13 mouse cellular contexts compared by ENCODE assay signal in genomic region chr1:133613817-133614216, GRCm38 (mm10). TPM values are rescaled to one million over a fixed set of nuclear protein-coding genes. Genes with fewer than 3 reads are reported as not detected.
DNase-seq lines count a peak whose midpoint lies in the region; ATAC-seq and TF ChIP-seq lines count a peak whose summit lies in the region.
"Had no signal": no experiment of that assay in that cellular context is flagged by ENCODE, and none has a peak within 500 bp of the region (broad histone marks: within the 10 kb centered on the region; RNA-seq: fewer than 3 reads in every experiment).

No protein-coding gene starts in this region.

- peak; percentile 71 for TF ChIP-seq CTCF in layer of hippocampus, adult 2 months (conservative IDR thresholded peaks at IDR 0.05)
- TF ChIP-seq CTCF in MEL (IDR thresholded peaks at IDR 0.05 in 2 of 3, conservative IDR thresholded peaks at IDR 0.05 in 1 of 3; ENCODE audit: control insufficient read depth in 1 of 3, insufficient read depth in 1 of 3, low read depth in 2 of 3, low read length in 3 of 3, poor library complexity in 1 of 3, severe bottlenecking in 1 of 3) = peak; percentile 38 to 75 (median 65)

- peaks cover 9 to 12% of the 10 kb centered on the region in 2 experiments for H3K4me1 ChIP-seq in MEL (ENCODE audit: control insufficient read depth in 1 of 2, insufficient read depth in 2 of 2, low read length in 2 of 2)
- peaks cover 7% of the 10 kb centered on the region for H3K4me1 ChIP-seq in hindbrain, embryonic 16.5 days (ENCODE audit: control insufficient read depth, insufficient read depth, low read depth, low read length)

- no peak for TF ChIP-seq EP300 in MEL (IDR thresholded peaks at IDR 0.05; ENCODE audit: low read depth in 1 of 2, low read length in 2 of 2)

- no peaks in the 10 kb centered on the region for H3K9me3 ChIP-seq in MEL (replicated peaks; ENCODE audit: insufficient read depth, low read length)
- H3K9me3 ChIP-seq in hindbrain, embryonic 16.5 days (ENCODE audit: control insufficient read depth, low read length) = no peaks in the 10 kb centered on the region
- H3K9me3 ChIP-seq: heart, embryonic 15.5 days had no signal

- peak; percentile 45 for TF ChIP-seq RAD21 in MEL (IDR thresholded peaks at IDR 0.05; ENCODE audit: low read depth, low read length)

- peaks cover 0 to 24% of the 10 kb centered on the region in 2 experiments; a peak in 2 of 4 replicates for H3K36me3 ChIP-seq in MEL (ENCODE audit: control insufficient read depth in 1 of 2, insufficient read depth in 2 of 2, low read length in 2 of 2)
- H3K36me3 ChIP-seq in hindbrain, embryonic 16.5 days (ENCODE audit: control insufficient read depth, insufficient read depth, low read length) = peaks cover 7% of the 10 kb centered on the region; the same call in 1 of the 2 replicates

- peak; percentile 31 for ATAC-seq in megakaryocyte, adult 5-6 weeks (ENCODE audit: poor library complexity, severe bottlenecking)
- no peak for ATAC-seq in hindbrain, embryonic 16.5 days
- ATAC-seq: forebrain, embryonic 14.5 days had no signal

- H3K4me2 ChIP-seq in hindbrain, embryonic 16.5 days (ENCODE audit: low read length) = no peak overlapping the region
- H3K4me2 ChIP-seq: heart, embryonic 15.5 days had no signal

- H3K27me3 ChIP-seq in MEL (ENCODE audit: control insufficient read depth in 1 of 2, insufficient read depth in 2 of 2, low read length in 2 of 2) = no peaks in the 10 kb centered on the region
- no peaks in the 10 kb centered on the region for H3K27me3 ChIP-seq in hindbrain, embryonic 16.5 days (replicated peaks; ENCODE audit: control insufficient read depth, insufficient read depth, low read length)
- H3K27me3 ChIP-seq: heart, embryonic 15.5 days had no signal

- no peak overlapping the region for H3K27ac ChIP-seq in layer of hippocampus, adult 2 months
- H3K27ac ChIP-seq in MEL (ENCODE audit: control insufficient read depth, low read depth, low read length) = no peak overlapping the region
- H3K27ac ChIP-seq in hindbrain, embryonic 16.5 days (ENCODE audit: low read depth, low read length) = no peak overlapping the region
- H3K27ac ChIP-seq: heart, embryonic 15.5 days had no signal

- TF ChIP-seq POLR2A in MEL (IDR thresholded peaks at IDR 0.05; ENCODE audit: control insufficient read depth in 1 of 2, insufficient read depth in 1 of 2, low read depth in 1 of 2, low read length in 2 of 2, poor library complexity in 1 of 2) = no peak

- peaks cover 12% of the 10 kb centered on the region for H3K79me2 ChIP-seq in MEL (ENCODE audit: control insufficient read depth, insufficient read depth, low read length, poor library complexity)

- WGBS in hindbrain, embryonic 16.5 days = 80% methylated on average over 3 of the region's 3 CpGs

- DNase-seq in layer of hippocampus, adult 2 months (ENCODE audit: low spot score in 2 of 2) = no peak
- no peak for DNase-seq in layer of hippocampus, adult 18-20 months (ENCODE audit: low spot score in 2 of 2)
- peak; percentile 30 for DNase-seq in CD4-positive helper T cell, adult 2 months (ENCODE audit: low read depth, low spot score)
- peak; percentile 79 for DNase-seq in MEL (ENCODE audit: low read depth, low spot score)
- DNase-seq in yolk sac, embryonic 10.5 days (ENCODE audit: low spot score) = no peak
- DNase-seq in left cerebral cortex, postnatal 4 days = no peak
- DNase-seq: lung, postnatal 4 days had no signal

- H3K4me3 ChIP-seq in layer of hippocampus, adult 2 months = no peak overlapping the region
- H3K4me3 ChIP-seq in MEL (ENCODE audit: control insufficient read depth in 1 of 2, insufficient read depth in 1 of 2, low read depth in 2 of 2, low read length in 2 of 2) = no peak overlapping the region
- H3K4me3 ChIP-seq in hindbrain, embryonic 16.5 days (ENCODE audit: low read length) = no peak overlapping the region
- H3K4me3 ChIP-seq: heart, embryonic 15.5 days had no signal

- intact Hi-C loops in left cerebral cortex, postnatal 4 days (cut with DNase I) = loop anchor here (5.0 to 10.0 kb wide), 4 partner anchors 232 to 477 kb away; no protein-coding TSS in a partner anchor

- H3K9ac ChIP-seq in MEL (ENCODE audit: control insufficient read depth, low read depth, low read length, poor library complexity, severe bottlenecking) = no peak overlapping the region
- H3K9ac ChIP-seq in hindbrain, embryonic 16.5 days (ENCODE audit: low read depth, low read length) = no peak overlapping the region
- H3K9ac ChIP-seq: heart, embryonic 15.5 days had no signal

TF ChIP-seq in MEL, 35 proteins besides CTCF, POLR2A, EP300 and RAD21:
- TF ChIP-seq MYB (IDR thresholded peaks at IDR 0.05; ENCODE audit: low read depth, low read length) (no peak), E2F4 (IDR thresholded peaks at IDR 0.05; ENCODE audit: borderline replicate concordance, low read depth, low read length) (no peak), ZC3H11A (IDR thresholded peaks at IDR 0.05; ENCODE audit: low read depth, low read length) (no peak), ZNF384 (IDR thresholded peaks at IDR 0.05; ENCODE audit: low read depth, low read length) (no peak), GATA1 (IDR thresholded peaks at IDR 0.05; ENCODE audit: low read depth, low read length) (no peak), JUND (IDR thresholded peaks at IDR 0.05; ENCODE audit: low read depth, low read length) (no peak), NELFE (IDR thresholded peaks at IDR 0.05; ENCODE audit: low read depth, low read length) (no peak), SMC3 (IDR thresholded peaks at IDR 0.05; ENCODE audit: low read depth, low read length) (0 out of 2 replicates have a peak, but pooled peaks have one; percentile 27), MYC (IDR thresholded peaks at IDR 0.05; ENCODE audit: low read depth, low read length) (0 out of 2 replicates have a peak, but pooled peaks have one; percentile 17), NRF1 (IDR thresholded peaks at IDR 0.05; ENCODE audit: insufficient read depth, low read depth, low read length, poor library complexity, severe bottlenecking) (no peak), USF1 (IDR thresholded peaks at IDR 0.05; ENCODE audit: low read depth, low read length) (no peak), CHD2 (IDR thresholded peaks at IDR 0.05; ENCODE audit: low read length) (no peak), ELF1 (IDR thresholded peaks at IDR 0.05; ENCODE audit: low read depth, low read length) (no peak), MAX (IDR thresholded peaks at IDR 0.05; ENCODE audit: low read length) (no peak; the same call in 1 of the 2 replicates), POLR2AphosphoS2 (IDR thresholded peaks at IDR 0.05; ENCODE audit: low read length) (no peak)

RNA-seq across cellular contexts. Expression of gene Snrpe, which starts 3.7 kb away (rescaled TPM):
- 10 to 100 TPM; 58.5 to 69.1 TPM for total RNA-seq in layer of hippocampus, adult 2 months (2021)
- 10 to 100 TPM; 59.0 to 66.8 TPM for total RNA-seq in layer of hippocampus, adult 18-20 months (2021)
- total RNA-seq in MEL (2012; rRNA removed) = 528 and 597 TPM in 2 replicates
- polyA plus RNA-seq in MEL (2012; ENCODE audit: insufficient read depth in 1 of 2, insufficient read length in 2 of 2, low read depth in 1 of 2, low replicate concordance in 2 of 2, missing spikeins in 1 of 2) = 100 to 1,000 TPM in 1 of 2 experiments, not detected in 1; 279 TPM
- 330 and 331 TPM in 2 replicates for total RNA-seq in megakaryocyte, adult 5-6 weeks (2015)
- 228 and 311 TPM in 2 replicates for total RNA-seq in megakaryocyte, adult 5-6 weeks (2017)
- total RNA-seq in left cerebral cortex, postnatal 4 days (2021) = 100 to 1,000 TPM; 117 to 138 TPM
- 325 and 332 TPM in 2 replicates for polyA plus RNA-seq in hindbrain, embryonic 16.5 days (2015; fragmentation: Nextera tagmentation; extraction: Ambion mirVana)

RNA-seq across cellular contexts. Expression of gene Zbed6, which starts 46.9 kb away (rescaled TPM):
- total RNA-seq in layer of hippocampus, adult 2 months (2021) = 10 to 100 TPM in 1 of 2 experiments, 1 to 10 TPM in 1; 8.0 to 12.9 TPM
- total RNA-seq in layer of hippocampus, adult 18-20 months (2021) = 1 to 10 TPM; 3.3 to 4.7 TPM
- 2.1 and 2.4 TPM in 2 replicates for total RNA-seq in MEL (2012; rRNA removed)
- polyA plus RNA-seq in MEL (2012; ENCODE audit: insufficient read depth in 1 of 2, insufficient read length in 2 of 2, low read depth in 1 of 2, low replicate concordance in 2 of 2, missing spikeins in 1 of 2) = 10 to 100 TPM in 1 of 2 experiments, 1 to 10 TPM in 1; 1.4 to 48.2 TPM
- total RNA-seq in megakaryocyte, adult 5-6 weeks (2015) = 10.4 and 16.9 TPM in 2 replicates
- 13.1 and 20.0 TPM in 2 replicates for total RNA-seq in megakaryocyte, adult 5-6 weeks (2017)
- total RNA-seq in left cerebral cortex, postnatal 4 days (2021) = 10 to 100 TPM in 1 of 2 experiments, 1 to 10 TPM in 1; 6.5 to 14.2 TPM
- not detected in 2 replicates for polyA plus RNA-seq in hindbrain, embryonic 16.5 days (2015; fragmentation: Nextera tagmentation; extraction: Ambion mirVana)
- polyA plus RNA-seq: forebrain, embryonic 14.5 days; heart, embryonic 15.5 days; kidney, embryonic 16.5 days; neural tube, embryonic 14.5 days had no signal

RNA-seq across cellular contexts. Expression of gene Gm38394, which starts 47.3 kb away (rescaled TPM):
- total RNA-seq in layer of hippocampus, adult 2 months (2021) = 10 to 100 TPM; 23.9 to 28.0 TPM
- total RNA-seq in layer of hippocampus, adult 18-20 months (2021) = 10 to 100 TPM; 27.3 to 27.7 TPM
- total RNA-seq in MEL (2012; rRNA removed) = 0.92 and 1.0 TPM in 2 replicates
- 1 to 10 TPM in 1 of 2 experiments, not detected in 1; 5.2 TPM for polyA plus RNA-seq in MEL (2012; ENCODE audit: insufficient read depth in 1 of 2, insufficient read length in 2 of 2, low read depth in 1 of 2, low replicate concordance in 2 of 2, missing spikeins in 1 of 2)
- total RNA-seq in megakaryocyte, adult 5-6 weeks (2015) = 14.4 and 19.1 TPM in 2 replicates
- 5.9 and 8.7 TPM in 2 replicates for total RNA-seq in megakaryocyte, adult 5-6 weeks (2017)
- 10 to 100 TPM; 24.3 to 34.9 TPM for total RNA-seq in left cerebral cortex, postnatal 4 days (2021)
- 2.1 and 2.3 TPM in 2 replicates for polyA plus RNA-seq in hindbrain, embryonic 16.5 days (2015; fragmentation: Nextera tagmentation; extraction: Ambion mirVana)

Comparison
In these comparisons a context has a peak if more than half of its experiments do, and no peak if none do; other contexts are left out.
1. DNase-seq: peak in CD4-positive helper T cell, adult 2 months (single experiment) and MEL (single experiment); none in layer of hippocampus, adult 2 months (0 of 2), layer of hippocampus, adult 18-20 months (0 of 2), yolk sac, embryonic 10.5 days (single experiment) and left cerebral cortex, postnatal 4 days (single experiment).